Mouse (Mus musculus) layer of hippocampus, adult 9-11 months (tissue): ENCODE measurements around the gene Zfp967.
"Not testable (repeated sequence)": the region's sequence is repeated elsewhere in the genome, so short reads cannot be mapped to it uniquely, and the experiment has no call there.

Experiments
- DNase-seq: peaks from one replicate; pipeline ENCODE4 v3.0.0; 2022

The Zfp967 gene

GRCm38 (mm10) chr2:176520756-176521155 lies at the start of gene Zfp967:
Gene Zfp967, plus strand, starts transcription at chr2:176521056.
- not testable (repeated sequence) for DNase-seq

- not testable (repeated sequence) for DNase-seq
Observed at GRCm38 (mm10) chr2:176486683-176487082, 34.2 kb upstream of the Zfp967 start, which contains the start of gene Gm14434. Gene Gm14434, minus strand, starts transcription at chr2:176486783.
